In the genomic region with DNA sequence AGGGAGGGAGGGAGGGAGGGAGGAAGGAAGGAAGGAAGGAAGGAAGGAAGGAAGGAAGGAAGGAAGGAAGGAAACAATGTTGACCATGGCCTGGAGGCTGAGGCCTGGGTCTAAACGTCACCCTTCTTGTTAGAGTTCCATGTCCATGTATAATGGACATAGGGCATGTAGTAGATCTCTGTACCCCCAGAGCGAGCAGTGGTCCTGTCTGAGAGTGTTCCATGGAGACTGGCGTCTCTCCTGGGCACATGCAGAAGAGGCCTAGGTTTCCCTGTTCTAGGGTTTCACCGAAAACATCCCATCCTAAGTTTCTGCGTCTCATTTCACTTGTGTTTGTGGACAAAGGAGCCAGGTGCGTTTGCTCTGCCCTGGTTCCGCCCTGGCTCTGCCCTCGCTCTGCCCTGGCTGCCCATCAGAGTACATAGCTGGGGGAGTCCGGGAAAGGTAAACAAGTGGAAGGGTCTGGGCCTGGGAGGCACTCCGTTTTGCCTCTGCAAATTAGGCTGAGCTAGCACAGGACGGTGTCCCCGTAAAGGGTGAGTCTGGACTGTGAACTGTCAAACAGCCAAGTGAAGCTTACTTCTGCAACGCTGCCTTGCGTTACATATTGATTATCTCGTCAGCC, we compare ENCODE assay signal across 26 mouse cellular contexts.
"Had no signal": no experiment of that assay in that cellular context is flagged by ENCODE, and none has a peak within 500 bp of the region (broad histone marks: within the 10 kb centered on the region; RNA-seq: fewer than 3 reads in every experiment).

No protein-coding gene starts in this region.

- H3K9ac ChIP-seq: heart, embryonic 12.5 days; hindbrain, embryonic 12.5 days; hindbrain, embryonic 14.5 days; intestine, embryonic 15.5 days; limb, embryonic 12.5 days; liver, embryonic 13.5 days; liver, embryonic 15.5 days had no signal

- DNase-seq: gastrocnemius, adult 2 months; gastrocnemius, postnatal 10 days; gastrocnemius, postnatal 25 days; heart, adult 18-20 months; heart, postnatal 10 days; heart, postnatal 4 days; kidney, adult 18-20 months; kidney, postnatal 14 days; kidney, postnatal 4 days; liver; liver, embryonic 13.5 days had no signal

- H3K4me2 ChIP-seq: heart, embryonic 12.5 days; hindbrain, embryonic 12.5 days; hindbrain, embryonic 14.5 days; intestine, embryonic 15.5 days; limb, embryonic 12.5 days; liver, embryonic 11.5 days; liver, embryonic 13.5 days; liver, embryonic 15.5 days had no signal

- H3K4me3 ChIP-seq: gastrocnemius, adult 2 months; heart, embryonic 10.5 days; heart, embryonic 12.5 days; hindbrain, embryonic 10.5 days; hindbrain, embryonic 12.5 days; intestine, embryonic 15.5 days; layer of hippocampus, adult 2 months; left cerebral cortex, adult 2 months; limb, embryonic 10.5 days; limb, embryonic 12.5 days; liver, embryonic 13.5 days; liver, embryonic 15.5 days had no signal

- H3K27ac ChIP-seq: gastrocnemius, adult 2 months; heart, embryonic 10.5 days; hindbrain, embryonic 10.5 days; hindbrain, embryonic 12.5 days; hindbrain, embryonic 14.5 days; intestine, embryonic 15.5 days; layer of hippocampus, adult 2 months; left cerebral cortex, adult 2 months; limb, embryonic 10.5 days; limb, embryonic 12.5 days; liver, embryonic 13.5 days; liver, embryonic 15.5 days had no signal

- H3K36me3 ChIP-seq: heart, embryonic 10.5 days; heart, embryonic 12.5 days; hindbrain, embryonic 10.5 days; hindbrain, embryonic 12.5 days; intestine, embryonic 15.5 days; limb, embryonic 10.5 days; limb, embryonic 12.5 days; liver, embryonic 13.5 days; liver, embryonic 15.5 days had no signal

- H3K4me1 ChIP-seq: hindbrain, embryonic 10.5 days; hindbrain, embryonic 12.5 days; intestine, embryonic 15.5 days; liver, embryonic 13.5 days; liver, embryonic 15.5 days had no signal

- H3K27me3 ChIP-seq: hindbrain, embryonic 12.5 days; liver, embryonic 15.5 days had no signal

- H3K9me3 ChIP-seq: heart, embryonic 10.5 days; heart, embryonic 12.5 days; hindbrain, embryonic 10.5 days; hindbrain, embryonic 12.5 days; intestine, embryonic 15.5 days; limb, embryonic 10.5 days; limb, embryonic 12.5 days; liver, embryonic 13.5 days; liver, embryonic 15.5 days had no signal

- ATAC-seq: hindbrain, embryonic 16.5 days; inflammation-experienced regulatory T-cells, adult 6 months; intestine, embryonic 15.5 days; intestine, postnatal 0 days had no signal
